Mouse (Mus musculus) natural killer cell, adult 2 months (primary cell): ENCODE results near the gene Speg.

Experiments used
- DNase-seq, 2 experiments: peaks; one replicate each; pipeline ENCODE4 v3.0.0; 2022; ENCODE audit warnings: low spot score in 2 of 2

Speg gene

DNA sequence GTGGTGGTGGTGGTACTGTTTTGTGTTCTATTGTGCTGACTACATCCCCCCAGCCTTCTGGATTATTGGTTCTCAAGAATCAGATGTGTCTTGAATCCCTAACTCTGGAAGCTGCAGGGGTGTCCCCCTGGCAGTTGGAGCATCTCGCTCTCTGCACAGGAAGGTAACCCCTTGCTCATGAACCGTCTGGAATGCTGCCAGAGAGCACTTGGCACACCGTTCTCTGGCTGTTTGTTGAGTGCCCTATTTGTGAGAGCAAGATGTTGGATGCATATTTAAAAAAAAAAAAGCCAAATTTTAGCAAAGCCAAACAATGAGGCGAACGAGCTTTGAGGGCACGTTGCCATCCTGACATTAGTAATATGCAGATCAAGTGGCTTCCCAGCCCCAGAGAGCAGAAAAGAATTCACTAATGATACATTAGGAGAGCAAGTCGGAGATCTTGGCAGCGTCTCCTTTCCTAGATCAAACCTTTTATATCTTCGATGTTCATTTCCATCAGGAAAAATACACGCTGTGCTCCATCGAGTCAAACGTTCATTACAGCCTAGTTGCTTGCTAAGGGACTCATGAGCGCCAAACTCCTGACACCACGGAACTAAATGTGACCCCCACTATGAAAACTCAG is 9.5 kb upstream of the Speg start:
- DNase-seq: no peak

- no peak for DNase-seq
These were observed 5.6 kb upstream of the Speg start for GRCm38 (mm10) chr1:75369360-75369983.

- no peak for DNase-seq
These were observed 5.0 kb upstream of the Speg start for GRCm38 (mm10) chr1:75369984-75370660.

DNA sequence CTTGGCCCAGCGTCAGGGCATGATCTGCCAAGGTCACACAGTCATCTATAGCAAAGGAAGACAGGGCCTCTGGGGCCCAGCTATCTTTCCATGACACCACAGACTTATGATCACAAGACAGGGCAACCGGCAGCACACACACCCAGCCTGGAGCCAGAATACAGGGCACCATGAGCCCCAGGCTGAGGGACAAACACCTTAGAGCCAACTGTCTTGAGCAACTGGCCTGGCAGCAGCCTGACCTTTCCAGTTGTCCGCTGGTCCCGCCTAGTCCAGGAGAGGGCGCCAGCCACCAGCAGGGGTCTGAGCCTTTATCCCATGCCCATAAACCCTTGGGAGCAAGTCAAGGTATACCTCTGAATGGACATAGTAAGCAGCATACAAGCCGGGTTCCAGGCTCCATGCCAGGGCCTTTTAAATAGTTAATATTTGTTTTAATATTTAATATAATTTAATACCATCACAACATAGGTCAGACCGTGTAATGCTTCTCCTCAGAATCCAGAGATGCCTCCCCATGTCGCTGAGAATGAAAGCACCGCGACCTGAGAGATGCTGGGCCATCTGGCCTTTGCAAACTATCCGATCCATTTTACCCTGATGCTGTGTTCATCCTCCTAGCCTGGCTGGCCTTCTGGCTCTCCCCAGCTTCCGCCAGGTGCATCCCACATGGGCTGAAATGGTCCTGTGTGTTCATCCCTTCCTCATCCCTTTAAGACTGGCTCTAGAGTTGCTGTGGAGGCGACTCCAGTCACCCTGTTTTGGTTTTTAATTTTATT is 3.6 kb upstream of the Speg start:
- no peak for DNase-seq

- DNase-seq: no peak
These were observed 2.6 kb upstream of the Speg start for GRCm38 (mm10) chr1:75372450-75372849.

DNA sequence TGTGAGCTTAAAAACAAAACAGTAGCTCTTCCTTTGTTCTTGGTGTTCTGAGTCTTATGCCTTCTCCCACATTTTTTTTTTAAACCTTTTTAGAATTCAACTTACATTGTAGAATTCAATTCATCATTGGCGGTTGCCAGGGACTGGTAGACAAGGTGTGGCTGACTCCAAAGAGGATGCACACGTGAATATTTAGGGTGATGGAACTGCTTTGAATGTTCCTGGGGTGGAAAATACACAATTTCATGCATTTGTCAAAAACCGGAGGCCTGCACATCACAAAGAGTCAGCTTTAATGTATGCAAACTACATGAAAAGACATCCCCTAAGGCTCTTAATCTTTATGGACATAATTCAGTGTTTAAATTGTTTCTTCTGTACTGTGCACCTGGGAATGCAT is 1.8 kb upstream of the Speg start:
- DNase-seq: no peak

GRCm38 (mm10) chr1:75379196-75379595 is 4.1 kb downstream of the Speg start:
- no peak for DNase-seq

- no peak for DNase-seq
These were observed 4.8 kb downstream of the Speg start for GRCm38 (mm10) chr1:75379931-75380330.

GRCm38 (mm10) chr1:75380951-75381350 is 5.9 kb downstream of the Speg start:
- DNase-seq: no peak

- no peak for DNase-seq
These were observed 6.6 kb downstream of the Speg start for GRCm38 (mm10) chr1:75381482-75382355.

DNA sequence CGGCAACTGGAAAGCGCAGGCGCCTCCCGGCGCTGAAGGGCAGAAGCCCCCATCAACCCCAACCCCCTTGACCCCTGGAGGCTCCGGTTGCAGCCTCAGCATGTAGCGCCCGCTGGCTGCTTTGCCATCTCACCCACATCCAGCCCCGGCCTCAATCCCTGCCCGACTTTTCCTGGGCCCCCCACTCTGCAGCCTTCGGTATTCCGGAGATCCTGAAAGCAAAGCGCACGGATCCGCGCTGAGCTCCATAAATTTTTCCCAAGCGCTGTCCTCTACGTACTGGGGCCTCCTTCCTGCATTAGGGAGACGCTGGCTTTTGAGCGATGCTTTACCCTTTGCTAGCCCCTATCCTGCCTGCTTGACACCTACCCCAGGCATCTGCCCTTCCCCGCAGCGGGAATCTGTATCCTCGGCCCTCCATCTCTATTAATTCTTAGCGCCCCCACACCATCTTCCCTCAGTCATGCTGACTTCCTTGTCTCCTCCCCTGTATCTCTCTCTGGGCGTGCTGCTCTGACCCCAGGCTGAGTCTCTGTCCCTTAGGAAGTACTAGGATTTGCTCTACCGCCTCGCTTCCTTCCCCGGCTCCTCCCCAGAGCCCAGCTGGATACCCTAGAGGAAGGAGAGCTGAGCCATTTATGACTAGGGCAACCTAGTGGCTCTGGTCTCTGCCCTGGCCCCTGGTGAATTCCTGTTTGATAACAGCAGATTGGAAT is 7.4 kb downstream of the Speg start:
- DNase-seq: no peak

DNA sequence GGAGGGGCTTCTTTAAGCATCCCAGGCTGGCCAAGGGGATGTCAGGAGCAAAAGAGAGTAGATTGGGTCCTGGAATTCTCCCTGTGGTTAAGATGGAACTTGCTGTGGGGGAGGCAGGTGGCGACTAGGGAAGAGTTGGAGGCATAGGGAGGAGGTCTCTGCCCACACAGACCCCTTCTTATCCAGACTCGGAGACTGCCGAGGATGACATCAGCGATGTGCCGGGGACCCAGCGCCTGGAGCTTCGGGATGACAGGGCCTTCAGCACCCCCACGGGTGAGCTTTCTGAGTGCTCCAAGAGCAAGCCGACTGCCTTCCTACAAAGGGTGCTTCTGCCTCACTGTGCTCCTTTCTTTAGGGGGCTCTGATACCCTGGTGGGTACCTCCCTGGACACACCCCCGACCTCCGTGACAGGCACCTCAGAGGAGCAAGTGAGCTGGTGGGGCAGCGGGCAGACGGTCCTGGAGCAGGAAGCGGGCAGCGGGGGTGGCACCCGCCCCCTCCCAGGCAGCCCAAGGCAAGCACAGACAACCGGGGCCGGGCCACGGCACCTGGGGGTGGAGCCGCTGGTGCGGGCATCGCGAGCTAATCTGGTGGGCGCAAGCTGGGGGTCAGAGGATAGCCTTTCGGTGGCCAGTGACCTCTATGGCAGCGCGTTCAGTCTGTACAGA is 9.5 kb downstream of the Speg start:
- DNase-seq: no peak

- no peak for DNase-seq
These were observed 10.1 kb downstream of the Speg start for GRCm38 (mm10) chr1:75385142-75385730.

- no peak for DNase-seq
These were observed 11.1 kb downstream of the Speg start for GRCm38 (mm10) chr1:75386149-75386548.

- DNase-seq: no peak
These were observed 12.4 kb downstream of the Speg start for GRCm38 (mm10) chr1:75387469-75387928.

DNA sequence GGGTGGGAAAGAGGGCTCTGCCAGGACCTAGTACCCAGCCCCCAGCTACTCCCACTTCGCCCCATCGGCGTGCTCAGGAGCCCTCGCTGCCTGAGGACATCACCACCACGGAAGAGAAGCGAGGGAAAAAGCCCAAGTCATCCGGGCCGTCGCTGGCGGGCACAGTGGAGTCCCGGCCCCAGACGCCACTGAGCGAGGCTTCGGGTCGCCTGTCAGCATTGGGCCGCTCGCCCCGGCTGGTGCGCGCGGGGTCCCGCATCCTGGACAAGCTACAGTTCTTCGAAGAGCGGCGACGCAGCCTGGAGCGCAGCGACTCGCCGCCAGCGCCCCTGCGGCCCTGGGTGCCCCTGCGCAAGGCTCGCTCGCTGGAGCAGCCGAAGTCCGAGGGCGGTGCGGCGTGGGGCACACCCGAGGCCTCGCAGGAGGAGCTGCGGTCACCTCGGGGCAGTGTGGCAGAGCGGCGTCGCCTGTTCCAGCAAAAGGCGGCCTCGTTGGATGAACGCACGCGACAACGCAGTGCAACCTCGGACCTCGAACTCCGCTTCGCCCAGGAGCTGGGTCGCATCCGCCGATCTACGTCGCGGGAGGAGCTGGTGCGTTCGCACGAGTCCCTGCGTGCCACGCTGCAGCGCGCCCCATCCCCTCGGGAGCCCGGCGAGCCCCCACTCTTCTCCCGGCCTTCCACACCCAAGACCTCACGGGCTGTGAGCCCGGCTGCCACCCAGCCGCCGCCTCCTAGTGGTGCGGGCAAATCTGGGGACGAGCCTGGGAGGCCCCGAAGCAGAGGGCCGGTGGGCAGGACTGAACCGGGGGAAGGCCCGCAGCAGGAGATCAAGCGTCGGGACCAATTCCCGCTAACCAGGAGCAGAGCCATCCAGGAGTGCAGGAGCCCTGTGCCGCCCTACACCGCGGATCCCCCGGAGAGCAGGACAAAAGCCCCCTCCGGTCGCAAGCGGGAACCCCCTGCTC is 13.1 kb downstream of the Speg start:
- no peak for DNase-seq

DNA sequence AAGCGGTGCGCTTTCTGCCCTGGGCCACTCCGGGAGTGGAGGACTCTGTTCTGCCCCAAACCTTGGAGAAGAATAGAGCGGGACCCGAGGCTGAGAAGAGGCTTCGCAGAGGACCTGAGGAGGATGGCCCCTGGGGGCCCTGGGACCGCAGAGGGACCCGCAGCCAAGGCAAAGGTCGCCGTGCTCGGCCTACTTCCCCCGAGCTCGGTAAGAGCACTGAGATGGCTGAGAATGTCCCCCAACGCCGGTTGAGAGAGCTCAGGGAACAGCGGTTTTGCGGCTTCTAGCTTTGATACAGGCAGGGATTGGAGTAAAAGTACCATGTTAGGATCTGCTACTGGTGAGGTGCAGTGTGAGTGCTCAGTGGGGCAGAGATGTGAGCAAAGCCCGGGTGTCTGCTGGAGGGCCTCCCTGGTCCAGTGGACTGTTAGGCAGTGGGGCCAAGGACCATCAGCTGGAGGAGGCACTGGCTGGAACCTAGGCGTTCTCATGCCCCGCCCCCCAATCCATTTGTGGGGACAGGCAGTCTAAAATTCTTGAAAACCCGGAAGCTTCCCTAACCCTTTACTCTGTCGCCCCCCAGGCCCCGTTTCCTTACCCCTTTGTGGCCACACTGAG is 13.9 kb downstream of the Speg start:
- DNase-seq: no peak

GRCm38 (mm10) chr1:75393139-75393538 is 18.0 kb downstream of the Speg start:
- no peak for DNase-seq
